Mouse (Mus musculus) layer of hippocampus, adult 8-10 months (tissue): Measurements from ENCODE around the gene Faim2. TPM values are rescaled to one million over a fixed set of nuclear protein-coding genes. Genes with fewer than 3 reads are reported as not detected.

Experiments
- DNase-seq, 2 experiments: peaks; one replicate each; pipeline ENCODE4 v3.0.0; 2022; ENCODE audit warnings: low spot score in 2 of 2
- total RNA-seq, 4 experiments: library from RNA; stranded (reverse); gene quantifications; 2 replicates each; pipeline ENCODE4 v1.2.4; 2022

Faim2 gene
- total RNA-seq, 4 experiments from 2014 or later: 370 to 420 (median 399) TPM

- no peak for DNase-seq
Measured at GRCm38 (mm10) chr15:99509840-99510239, 18.1 kb downstream of the Faim2 start.

DNA sequence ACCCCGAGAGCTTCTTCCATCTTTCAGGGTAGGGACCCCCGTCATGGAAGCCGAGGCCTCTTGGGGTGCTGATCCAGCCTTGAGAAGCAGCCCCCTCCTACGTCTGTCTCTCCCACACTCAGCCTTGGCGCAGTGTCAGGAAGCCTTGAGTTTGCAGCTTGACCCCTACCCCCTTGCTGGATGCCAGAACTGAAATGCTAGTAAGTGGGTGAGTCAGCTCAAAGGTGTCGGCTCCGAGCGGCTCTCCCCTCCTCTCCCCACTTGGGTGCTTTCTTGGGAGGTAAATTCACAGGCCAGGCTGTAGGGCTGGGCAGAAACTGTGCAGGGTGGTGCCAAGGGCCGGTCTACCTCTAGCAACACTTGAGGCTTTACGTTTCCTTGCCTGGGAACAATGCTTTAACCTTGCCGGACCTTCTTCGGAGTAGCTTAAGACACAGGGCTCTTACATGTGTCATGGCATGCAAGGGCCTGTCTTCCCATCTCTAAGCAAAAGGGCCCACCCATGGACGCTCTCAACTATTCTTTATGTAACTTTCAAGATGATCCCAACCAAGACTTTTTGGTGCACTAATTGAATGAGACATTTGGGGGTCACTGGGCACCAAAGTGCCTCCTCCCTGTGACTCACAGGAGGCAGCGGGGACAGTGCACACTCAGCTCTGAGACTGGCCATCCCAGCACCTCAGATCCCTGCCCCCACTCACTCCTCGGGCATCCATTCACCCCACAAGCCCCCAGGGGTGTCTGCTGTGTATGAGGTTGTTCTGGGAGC is 22.5 kb downstream of the Faim2 start:
- DNase-seq: no peak

DNA sequence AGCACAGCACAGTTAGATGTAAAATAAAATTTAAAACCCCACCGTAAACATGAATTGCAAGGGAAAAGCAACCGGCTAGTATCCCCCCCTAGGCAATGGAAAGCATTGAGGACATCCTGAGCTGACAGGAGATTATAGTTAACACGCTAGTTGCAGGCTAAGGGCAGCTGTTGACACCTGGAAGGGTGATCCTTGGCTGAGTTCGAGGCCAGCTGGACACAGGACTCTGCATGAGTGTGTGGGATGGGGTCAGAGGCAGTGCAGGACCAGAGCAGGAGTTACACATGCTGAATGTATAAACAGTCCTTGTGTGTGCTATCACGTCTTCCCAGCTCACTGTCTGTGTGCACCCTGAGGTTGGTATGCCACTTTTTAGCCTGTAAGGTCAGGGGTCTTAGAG is 24.7 kb downstream of the Faim2 start:
- no peak for DNase-seq

- no peak for DNase-seq
Measured at GRCm38 (mm10) chr15:99502311-99502831, 25.6 kb downstream of the Faim2 start.

GRCm38 (mm10) chr15:99501292-99502260 is 26.4 kb downstream of the Faim2 start:
- peak; percentile 68 to 79 for DNase-seq

- no peak for DNase-seq
Measured at GRCm38 (mm10) chr15:99500320-99500719, 27.6 kb downstream of the Faim2 start.

DNA sequence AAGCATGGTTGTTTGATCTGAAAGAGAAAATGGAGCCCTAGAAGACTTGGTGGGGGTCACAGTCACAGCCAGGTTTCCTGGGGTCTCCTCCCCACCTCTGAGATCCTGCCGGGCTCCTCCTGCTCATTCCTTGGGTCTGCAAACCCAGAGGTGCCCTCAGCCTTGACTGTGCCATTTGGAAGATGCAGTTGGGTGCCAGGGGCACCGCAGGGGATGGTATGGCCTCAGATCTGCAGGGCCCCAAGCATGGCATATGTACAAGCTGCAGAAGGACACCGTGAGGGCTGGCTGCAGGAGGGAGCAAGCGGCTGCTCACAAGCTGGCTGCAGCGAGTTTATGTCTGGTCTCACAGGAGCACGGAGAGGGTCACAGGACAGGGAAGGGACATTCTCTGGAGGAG is 28.2 kb downstream of the Faim2 start:
- no peak for DNase-seq

DNA sequence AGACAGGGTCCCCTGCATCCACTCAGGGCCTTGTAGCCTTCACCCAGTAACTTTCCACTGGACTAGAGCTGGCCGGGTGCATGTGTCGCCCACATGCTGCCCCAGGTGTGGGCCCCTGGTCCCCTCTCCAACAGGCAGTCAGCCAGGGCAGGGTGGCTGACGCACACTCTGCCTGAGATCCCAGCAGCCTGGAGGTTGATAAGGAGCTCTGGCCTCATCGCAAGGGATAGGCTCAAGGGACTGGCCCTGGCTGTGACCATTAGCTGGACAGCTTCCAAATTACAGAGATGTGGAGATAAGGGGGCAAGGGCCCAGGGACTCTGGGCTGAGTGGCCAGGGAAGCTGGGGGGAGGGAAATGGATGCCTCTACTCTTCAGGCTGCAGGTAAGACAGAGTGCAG is 29.2 kb downstream of the Faim2 start:
- no peak for DNase-seq

DNA sequence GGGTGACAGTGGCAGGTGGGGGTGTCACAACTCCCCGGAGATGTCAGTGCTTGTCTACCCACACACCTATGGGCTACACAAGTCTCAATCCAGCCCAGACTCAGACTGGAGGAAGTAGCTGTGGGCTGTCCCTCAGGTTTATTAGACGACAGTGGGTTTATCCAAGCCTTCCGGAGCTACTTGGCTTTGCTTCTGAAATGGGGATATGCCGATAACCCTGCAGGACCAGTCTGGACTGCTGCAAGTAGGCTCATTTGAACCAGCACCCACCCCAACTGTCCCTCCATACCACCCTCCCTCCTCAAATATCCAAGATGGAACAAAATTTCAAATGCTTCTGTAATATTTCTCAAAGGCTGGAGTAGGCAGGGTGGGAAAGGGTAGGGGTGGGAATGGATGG is 29.6 kb downstream of the Faim2 start:
- DNase-seq: no peak

GRCm38 (mm10) chr15:99497527-99498242 is 30.3 kb downstream of the Faim2 start:
- peak in 1 of 2 experiments; percentile 55 for DNase-seq

DNA sequence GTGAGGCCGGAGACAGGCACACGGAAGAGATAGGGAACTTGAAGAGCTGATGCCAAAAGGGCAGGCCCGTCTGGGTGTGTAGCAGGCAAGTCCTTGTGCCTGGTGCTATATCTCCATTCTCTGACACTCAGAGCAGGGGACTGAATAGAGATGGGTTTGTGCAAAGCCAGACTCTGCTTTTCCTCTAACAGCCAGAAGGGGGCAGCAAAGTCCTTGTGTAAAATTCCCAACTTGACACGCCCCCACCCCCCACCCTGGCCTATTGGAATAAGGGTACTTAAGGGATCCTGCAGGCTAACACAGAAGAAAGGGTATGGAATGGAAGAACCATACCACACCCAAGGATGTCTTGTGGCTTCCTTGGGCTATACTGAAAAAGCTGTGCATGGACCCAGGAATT is 30.9 kb downstream of the Faim2 start:
- DNase-seq: peak in 1 of 2 experiments; percentile 64

DNA sequence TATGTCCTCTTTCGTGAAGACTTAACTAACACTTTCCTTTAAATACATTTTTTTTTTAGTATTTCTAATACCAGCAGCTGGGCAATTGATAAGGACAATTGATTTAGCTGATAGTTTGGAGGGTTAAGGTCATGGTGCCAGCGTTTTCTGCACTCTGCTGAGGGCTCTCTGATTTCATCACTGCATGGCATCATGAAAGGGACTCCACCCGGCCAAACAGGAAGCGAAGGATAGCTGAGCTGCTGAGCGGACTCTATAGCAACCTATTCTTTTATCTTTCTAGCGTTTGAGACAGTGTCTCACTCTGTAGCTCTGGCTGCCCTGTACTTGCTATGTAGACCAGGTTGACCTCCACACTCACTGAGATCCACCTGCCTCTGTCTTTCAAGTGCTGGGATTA is 43.2 kb downstream of the Faim2 start:
- DNase-seq: no peak

DNA sequence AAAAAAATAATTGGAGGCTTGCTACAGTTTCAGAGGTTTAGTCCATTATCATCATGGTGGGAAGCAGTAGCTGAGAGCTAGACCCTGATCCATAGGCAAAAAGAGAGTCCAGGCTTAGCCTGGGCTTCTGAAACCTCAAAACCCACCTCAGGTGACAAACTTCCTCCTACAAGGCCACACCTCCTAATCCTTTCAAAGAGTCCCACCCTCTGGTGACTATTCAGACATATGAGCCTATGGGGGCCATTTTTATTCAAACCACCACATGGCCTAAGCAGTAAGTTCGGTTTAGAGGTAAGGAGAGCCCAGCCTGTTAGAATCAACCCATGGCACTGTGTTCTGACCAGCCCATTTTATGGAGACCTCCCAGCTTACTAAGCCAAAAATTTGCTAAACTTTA is 52.2 kb downstream of the Faim2 start:
- DNase-seq: no peak

- peak; percentile 78 to 79 for DNase-seq
Measured at GRCm38 (mm10) chr15:99474576-99474926, 53.4 kb downstream of the Faim2 start, which contains the start of gene Bcdin3d. Gene Bcdin3d (minus strand): TSS chr15:99474730.

GRCm38 (mm10) chr15:99473801-99474575 is 54.0 kb downstream of the Faim2 start:
- DNase-seq: peak in 1 of 2 experiments; percentile 28

GRCm38 (mm10) chr15:99472972-99473371 is 55.0 kb downstream of the Faim2 start:
- DNase-seq: no peak

- DNase-seq: no peak
Measured at GRCm38 (mm10) chr15:99471677-99472063, 56.3 kb downstream of the Faim2 start.

- peak in 1 of 2 experiments; percentile 61 for DNase-seq
Measured at GRCm38 (mm10) chr15:99470971-99471676, 56.8 kb downstream of the Faim2 start.

DNA sequence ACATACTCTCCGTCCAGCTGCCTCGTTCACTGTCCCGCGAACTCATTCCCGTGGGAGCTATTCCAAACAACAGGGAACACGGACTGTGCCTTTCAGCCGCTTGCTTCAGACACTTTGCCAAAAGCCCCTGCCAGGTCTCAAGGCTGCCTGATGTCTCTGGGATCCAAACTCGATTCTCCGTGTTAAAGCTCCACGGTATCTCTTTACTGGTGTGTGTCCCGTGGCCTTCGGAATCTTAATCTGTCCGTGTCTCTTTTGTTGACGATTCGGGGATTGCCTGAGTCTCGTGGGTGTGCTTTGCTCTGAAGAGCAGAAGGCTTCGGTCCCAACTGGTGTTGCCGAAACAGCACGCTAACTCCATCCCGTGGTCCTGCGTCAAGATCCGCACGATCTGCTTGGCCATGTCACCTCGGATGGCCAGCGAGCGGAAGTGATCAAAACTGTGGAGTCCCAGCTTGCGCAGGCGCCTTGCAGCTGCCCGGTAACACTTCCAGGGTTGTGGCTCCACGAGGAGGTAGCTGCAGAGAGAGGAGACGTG is 57.7 kb downstream of the Faim2 start:
- no peak for DNase-seq

- DNase-seq: no peak
Measured at GRCm38 (mm10) chr15:99469736-99470135, 58.2 kb downstream of the Faim2 start.
